Mouse (Mus musculus) spleen, postnatal 10 days (tissue): Measurements from ENCODE around the gene Hfe2.

Experiments
- DNase-seq, 2 experiments: peaks; one replicate each; pipeline ENCODE4 v3.0.0; 2021 to 2022; ENCODE audit warnings: low spot score in 2 of 2

The Hfe2 gene

DNA sequence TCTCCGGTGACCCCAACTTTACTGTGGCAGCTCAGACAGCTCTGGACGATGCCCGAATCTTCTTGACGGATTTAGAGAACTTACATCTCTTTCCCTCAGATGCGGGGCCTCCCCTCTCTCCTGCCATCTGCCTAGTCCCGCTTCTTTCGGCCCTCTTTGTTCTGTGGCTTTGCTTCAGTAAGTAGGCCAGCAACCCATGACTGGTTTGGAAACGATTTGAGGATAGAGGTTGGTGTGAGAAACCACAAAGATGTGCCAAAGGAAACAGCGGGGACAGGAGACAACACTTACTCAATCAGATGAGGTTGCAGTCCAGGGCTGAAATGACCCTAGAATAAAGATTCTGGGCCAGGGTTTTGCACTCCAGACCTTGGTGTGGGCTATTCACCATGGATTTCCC lies 3.5 kb downstream of the Hfe2 start:
- no peak for DNase-seq

DNA sequence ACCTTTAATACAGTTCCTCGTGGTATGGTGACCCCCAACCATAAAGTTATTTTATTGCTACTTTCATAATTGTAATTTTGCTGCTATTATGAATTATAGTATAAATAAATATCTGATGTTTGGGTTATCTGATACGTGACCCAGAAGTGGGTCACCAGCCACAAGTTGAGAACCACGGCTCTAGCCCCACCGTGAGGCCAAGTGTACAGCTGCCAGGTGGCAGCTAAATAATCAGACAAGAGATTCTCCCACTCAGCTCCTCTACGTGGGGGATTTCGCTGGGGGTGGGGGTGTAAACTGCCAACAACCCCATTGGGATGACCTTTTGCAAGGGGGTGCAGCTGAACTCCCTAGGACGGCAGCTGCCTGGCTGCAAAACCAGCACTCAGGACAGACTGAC lies 7.1 kb downstream of the Hfe2 start:
- DNase-seq, result no peak

DNA sequence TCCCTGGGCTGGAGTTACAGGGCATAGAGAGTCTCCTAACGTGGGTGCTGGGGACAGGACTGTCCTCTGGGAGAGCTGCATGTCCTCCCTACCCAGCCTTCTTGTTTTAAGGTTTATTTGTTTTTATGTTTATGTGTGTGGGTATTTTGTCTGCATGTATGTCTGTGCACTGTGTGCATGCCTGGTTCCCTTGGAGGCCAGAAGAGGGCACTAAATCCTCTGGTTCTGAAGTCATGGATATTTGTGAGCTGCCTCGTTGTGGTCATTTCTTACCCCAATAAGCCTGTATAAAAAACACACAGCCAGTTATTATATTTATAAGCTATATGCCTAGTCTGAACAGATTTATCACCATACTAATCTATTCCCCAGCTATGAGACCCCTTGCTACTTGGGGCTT lies 9.3 kb downstream of the Hfe2 start:
- no peak for DNase-seq

DNA sequence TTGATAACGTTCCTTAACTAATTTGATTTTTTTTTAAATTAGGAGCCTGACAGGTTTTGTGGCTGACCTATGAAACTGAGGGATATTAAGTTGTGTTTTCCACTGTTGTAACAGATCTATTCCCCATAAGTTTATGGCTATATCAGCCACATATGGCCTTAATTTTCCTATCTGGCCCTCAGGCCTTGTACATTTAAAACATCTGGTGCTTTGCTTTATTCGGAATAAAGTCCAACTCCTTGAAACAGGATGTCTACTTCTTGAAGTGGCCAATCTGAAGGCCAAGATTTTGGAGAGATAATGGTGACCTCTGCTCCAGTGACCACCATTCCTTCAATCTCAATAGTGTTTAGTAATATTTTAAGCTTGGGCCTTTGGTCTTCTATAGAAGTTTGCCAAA lies 14.3 kb downstream of the Hfe2 start:
- no peak for DNase-seq

DNA sequence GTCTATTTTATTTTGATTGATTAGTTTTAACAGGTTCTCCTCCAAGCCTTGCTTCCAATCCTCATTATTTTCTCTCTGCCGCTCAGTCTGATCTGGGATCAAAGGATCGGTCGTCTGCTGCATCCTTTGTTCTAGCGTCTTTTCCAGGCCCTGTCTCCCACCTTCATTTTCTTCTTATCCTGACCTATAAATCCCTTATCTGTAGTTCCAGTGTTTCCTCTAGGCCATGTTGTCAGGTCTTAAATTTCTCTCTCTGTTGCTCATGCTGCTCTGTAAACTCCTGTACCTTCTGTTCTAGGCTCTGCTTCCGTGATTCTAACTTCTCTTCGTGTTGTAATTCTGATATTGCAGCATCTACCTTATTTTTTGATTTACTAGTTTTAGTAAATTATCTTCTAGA lies 15.8 kb downstream of the Hfe2 start:
- no peak for DNase-seq

DNA sequence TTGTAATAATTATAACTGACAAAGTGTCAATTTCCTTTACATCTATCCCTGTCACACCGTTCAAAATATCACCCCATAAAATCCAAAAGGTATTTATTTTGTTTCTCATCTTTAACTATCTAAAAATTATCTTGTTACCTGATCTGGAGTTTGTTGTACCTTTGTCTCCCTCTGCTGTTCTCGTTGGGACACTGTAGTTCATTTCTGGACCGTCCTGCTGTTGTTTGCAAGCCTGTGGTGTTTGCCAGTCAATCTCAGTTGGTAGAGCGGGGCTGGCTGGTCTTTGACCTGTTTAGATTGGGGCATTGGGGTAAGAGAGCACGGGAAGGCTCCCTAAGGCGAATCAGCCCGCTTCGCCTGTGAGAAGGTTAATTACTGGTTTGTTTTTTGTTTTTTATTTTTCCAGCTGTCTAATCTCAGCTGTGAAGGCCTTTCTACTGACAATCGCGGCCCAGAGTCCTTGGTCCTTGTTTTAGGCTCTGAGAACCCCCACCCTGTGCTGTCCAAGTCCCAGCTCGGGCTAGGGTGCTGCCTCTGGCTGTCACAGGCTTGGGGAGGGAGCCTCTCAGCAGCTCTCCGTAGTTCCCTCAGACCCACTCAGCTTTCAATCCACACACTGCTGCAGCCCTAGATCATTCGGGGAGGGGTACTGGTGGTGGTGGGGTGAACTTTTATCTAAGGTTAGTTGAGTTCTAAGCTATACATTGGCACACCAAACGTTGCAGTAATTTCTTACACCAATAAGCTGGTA lies 16.5 kb downstream of the Hfe2 start:
- no peak for DNase-seq

DNA sequence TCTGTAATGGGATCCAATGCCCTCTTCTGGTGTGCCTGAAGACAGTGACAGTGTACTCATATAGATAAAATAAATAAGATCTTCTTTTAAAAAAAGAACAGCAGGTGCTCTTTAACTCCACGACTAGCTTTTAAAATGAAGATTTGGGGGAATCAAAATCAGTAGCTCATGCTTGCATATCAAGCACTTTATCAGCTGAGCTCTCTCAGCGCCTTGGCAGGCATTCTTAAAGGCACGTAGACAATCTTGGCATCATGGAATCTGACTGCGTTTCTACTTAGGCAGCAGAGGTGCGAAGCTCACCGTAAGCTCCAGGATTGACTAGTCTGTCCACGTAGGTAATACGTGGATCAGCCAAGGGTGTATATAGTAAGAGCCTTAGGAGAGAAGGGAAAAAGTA lies 17.6 kb downstream of the Hfe2 start:
- no peak for DNase-seq

DNA sequence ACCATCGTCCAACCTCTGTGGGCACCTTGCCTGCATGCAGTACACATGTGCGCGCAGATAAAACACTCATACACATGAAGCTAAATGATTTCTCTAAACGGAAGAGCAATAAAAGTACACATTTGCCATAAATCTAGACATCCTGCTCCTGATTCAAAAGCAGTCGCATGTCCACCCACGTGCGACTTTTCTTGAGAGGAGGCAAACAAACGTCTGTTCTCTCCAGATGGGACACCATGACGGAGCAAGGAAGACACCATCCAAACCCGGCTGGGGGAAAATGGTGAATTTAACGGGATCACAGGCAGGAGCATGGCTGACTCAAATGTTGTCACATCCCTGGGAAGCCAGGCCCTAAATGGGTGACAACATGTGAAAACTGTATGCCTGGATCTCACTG lies 18.4 kb downstream of the Hfe2 start:
- no peak for DNase-seq

DNA sequence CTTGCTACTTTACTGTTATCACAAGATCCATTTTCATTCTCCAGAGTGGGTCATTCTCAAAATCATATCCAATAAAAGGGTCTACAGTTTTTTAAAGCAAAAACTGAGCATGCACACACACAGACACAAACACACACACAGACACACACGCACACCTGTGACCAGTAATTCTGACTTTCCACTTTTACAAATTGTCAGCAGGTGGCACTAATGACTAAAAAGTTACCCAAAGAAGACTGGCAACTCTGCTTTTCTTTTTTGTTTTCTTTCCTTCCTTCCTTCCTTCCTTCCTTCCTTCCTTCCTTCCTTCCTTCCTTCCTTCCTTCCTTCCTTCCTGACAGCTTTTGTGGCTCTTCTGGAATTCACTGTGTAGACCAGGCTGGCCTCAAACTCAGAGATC lies 20.6 kb downstream of the Hfe2 start:
- no peak for DNase-seq

DNA sequence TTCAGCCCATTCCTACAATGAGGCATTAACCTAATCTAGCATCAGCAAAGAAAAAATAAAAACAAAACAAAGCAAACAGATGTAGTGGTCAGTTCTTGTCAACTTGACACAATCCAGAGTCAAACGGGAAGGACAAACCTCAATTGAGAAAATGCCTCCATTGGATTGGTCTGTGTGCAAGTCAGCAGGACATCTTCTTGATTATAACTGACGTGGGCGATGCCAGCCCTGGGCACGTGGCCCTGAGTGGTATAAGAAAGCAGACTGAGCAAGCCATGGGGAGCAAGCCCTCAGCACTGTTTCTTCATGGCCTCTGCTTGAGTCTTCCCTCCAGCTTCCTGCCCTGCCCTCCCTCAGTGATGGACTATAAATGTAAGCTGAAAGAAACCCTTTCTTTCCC lies 21.9 kb downstream of the Hfe2 start:
- no peak for DNase-seq

DNA sequence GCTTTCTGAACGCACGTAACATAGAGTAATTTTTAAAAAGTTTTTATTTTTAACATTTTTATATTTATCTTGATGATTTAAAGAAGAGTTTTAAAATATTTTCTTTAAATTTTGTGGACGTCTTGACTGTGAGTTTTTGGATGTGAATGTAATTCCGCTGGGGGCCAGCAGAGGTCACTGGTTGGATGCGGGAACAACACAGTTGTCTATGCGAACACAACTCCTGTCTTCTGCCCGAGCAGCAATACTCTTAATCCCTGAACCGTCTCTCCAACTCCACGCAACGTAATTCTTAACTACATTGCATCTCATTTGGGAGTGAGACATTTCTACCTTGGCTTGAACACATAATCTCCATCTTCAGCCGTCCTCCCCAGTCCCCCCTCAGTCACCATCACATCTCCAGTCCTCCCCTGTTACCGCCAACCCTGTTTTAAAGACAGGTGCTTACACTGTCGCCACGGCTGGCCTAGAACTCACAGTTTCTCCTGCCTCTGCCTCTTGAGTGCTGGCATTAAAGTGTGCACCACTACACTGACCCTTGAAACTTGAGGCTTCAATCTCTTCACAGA lies 22.5 kb downstream of the Hfe2 start:
- DNase-seq, result peak; percentile 76 to 90

DNA sequence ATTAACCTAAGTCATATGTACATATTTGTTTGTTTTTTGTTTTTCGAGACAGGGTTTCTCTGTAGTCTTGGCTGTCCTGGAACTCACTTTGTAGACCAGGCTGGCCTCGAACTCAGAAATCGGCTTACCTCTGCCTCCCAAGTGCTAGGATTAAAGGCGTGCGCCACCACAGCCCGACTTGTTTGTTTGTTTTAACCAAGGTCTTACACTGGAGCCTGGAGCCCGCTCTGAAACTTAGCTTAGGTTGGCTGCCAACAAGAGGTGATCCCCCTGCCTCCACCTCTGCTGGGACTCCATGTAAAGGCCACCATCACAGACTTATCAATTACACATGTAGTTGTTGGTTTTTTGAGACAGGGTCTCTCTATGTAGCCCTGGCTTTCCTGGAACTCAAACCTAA lies 23.9 kb downstream of the Hfe2 start:
- DNase-seq, result peak in 1 of 2 experiments; percentile 14

DNA sequence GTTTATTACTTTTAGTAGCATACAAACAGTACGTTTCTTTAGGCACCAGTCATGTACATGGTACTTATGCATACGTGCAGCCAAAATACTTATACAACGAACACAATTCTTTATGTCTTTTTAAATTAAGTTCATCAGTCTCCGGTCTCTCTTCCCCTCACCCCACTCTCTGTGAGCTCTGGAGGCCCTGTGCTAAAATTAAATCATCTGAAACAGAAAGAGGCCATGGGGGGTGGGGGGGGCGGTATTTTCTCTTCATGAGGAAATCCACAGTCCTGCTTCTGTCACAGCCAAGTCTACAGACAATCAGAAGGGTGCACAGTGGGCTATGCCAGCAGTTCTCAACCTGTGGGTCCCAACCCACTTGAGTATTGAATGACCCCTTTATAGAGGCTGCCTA lies 24.4 kb downstream of the Hfe2 start:
- no peak for DNase-seq

DNA sequence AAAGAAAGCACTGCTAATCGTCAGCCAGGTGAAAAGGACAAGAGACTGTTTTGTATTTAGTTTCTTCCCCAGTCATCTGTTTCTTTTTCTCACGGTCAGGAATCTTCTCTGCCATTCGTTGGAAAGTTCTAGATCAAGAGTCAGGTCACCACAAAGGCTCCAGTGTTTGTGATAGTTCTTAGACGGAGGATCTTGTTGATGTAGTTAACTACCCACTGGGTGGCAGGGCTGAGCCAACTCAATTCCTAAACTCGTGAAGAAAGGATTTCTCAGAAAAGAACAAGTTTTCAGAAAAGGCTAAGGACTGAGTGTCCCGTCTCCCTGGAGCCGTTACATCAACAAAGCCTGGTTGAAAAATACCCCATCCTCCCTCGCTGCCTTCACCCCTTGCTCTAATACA lies 26.2 kb downstream of the Hfe2 start:
- DNase-seq, result peak in 1 of 2 experiments; percentile 70

DNA sequence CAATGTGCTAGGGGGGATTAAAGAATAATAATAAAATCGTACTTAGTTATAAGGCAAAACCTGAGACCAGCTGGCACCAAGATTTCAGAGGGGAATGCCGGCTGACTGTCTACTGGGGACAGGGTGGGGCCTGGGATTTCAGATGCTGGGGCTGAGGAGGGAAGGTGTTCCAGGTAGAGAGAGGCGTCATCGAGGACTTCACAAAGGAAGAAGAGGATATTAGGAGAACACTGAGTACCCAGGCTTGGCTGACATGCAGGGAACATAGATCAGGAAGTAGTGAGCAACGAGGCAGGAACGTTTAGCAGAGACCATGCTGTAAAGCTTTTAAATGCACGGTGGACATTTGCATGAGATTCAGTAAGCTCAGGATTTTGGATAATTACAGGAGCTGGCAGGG lies 26.9 kb downstream of the Hfe2 start:
- no peak for DNase-seq

DNA sequence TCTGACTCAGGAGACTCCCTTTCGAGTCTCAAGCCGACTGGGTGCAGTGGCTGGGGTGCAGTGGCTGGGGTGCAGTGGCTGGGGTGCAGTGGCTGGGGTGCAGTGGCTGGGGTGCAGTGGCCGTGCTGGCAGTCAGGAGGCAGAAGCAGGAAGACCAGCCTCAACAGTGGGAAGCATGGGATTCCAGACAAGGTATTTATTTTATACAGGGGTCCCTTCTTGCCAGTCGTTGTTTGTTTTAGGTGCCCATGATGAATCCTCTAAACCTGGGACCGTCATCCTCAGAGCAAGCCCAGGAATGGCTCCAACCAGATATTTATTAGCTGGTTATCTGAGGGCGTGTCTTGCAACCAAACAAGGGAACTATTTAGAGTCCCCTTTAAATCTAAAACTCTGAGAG lies 28.6 kb downstream of the Hfe2 start:
- DNase-seq, result no peak

DNA sequence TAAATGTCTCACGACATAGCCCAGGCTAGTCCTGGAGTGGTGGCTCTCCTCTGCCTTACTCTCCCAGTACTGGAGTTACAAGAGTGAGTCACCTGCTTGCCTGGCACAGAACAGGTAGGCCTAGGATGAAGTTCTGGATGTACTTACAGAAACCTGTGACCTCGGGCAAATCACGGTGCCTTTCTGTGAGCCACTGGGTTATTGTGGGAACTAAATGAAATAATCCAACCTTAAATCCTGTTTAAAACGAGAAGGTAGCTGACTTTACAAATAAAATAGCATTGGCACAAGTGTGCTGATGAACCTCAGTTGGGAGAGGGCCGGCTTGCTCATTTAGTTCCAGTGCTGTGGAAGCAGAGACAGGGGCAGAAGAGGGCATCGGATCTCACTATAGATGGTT lies 29.3 kb downstream of the Hfe2 start:
- DNase-seq, result no peak

DNA sequence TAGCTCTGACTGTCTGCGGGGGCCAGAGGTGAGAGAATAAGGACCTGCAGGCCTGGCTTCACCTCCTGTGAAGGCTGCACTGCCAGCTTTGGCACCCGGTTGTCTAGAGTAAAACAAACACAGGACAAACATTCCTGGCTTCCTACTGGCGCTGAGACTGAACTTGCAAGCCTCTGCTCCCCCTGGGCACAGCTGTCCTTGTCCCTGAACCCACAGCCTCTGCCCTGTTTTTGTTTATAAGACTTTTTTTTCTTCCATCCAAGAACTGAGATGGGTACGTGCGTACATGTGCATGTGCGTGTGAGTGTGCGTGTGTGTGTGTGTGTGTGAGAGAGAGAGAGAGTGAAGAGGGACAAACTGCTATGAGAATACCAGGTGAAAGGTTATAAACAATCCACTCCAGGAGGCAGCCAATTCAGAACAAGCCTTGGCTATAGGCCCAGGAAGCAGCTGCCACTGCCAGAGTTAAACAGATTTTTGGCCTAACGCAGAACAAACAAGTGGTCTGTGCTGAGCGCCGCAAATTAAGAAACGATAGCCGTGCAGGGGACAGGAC lies 30.1 kb downstream of the Hfe2 start:
- no peak for DNase-seq

DNA sequence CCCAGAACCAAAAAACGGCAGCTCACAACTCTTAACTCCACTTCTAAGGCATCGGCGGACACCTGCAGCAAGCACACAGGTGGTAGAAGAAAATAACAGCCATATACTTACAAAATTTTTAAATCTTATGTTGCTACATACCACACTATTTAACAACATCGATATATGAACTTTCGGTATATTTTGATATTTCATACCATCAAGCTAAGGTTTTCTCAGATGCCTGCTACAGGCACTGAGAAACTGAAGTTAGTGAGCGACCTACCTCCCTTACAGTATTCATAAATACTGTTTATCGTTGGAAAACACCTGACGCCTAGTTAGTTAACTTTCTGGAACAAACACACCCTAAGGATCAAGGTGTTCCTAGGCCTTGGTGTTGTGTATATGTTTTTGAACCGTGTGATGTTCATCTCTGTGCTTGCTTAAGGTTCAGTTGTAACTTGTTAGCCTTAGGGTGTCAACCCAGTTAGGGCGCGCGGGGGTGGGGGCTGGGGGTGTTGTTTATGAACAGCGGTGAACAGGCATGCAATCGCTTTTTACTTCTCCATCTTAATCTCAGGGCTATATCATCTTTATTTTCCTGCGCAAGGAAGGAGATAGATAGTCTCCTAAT lies 31.1 kb downstream of the Hfe2 start:
- no peak for DNase-seq

DNA sequence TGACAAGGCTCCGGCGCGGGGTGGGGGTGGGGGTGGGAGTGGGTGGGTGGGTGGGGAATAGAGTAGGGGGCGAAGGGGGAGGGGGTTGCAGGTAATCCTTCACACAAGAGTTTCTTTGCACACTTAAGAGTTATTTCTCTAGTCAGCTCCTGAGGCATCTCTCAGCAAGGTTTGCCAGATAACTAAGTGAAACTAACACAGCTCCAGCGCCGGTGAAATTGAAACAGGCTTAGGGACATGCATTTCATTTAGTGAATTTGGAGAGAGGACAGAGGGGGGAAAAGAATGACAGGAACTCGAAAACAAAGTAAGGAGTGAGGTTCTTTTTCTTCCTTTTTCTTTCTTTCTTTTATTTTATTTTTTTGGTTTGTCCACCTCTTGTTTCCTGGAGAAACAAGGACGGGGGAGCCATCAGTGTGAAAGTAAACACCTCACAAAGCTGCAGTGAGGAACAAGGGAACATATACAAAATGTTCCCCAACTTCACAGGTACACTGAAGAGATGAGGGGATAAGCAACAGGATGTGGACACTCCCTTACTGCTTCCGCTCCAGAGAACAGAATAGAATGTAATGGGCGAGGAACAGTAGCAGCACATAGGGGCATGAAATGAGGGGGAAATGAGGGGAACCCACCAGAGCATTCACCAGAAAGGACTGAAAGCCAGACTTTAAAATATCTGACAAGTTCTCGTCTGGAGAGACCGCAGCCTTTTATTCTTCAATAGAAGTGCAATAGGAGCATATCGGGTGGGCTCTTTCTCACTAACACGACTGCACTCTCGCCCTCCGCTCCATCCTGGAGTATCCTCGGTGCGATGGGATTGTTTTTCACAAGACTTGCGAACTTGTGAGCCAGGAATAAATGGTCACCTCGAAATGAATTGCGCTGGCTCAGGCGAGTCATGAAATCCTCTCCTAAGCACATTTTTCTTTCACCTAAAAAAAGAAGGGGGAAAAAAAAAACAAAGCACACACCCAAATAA lies 32.0 kb downstream of the Hfe2 start:
- peak in 1 of 2 experiments; percentile 48 for DNase-seq

DNA sequence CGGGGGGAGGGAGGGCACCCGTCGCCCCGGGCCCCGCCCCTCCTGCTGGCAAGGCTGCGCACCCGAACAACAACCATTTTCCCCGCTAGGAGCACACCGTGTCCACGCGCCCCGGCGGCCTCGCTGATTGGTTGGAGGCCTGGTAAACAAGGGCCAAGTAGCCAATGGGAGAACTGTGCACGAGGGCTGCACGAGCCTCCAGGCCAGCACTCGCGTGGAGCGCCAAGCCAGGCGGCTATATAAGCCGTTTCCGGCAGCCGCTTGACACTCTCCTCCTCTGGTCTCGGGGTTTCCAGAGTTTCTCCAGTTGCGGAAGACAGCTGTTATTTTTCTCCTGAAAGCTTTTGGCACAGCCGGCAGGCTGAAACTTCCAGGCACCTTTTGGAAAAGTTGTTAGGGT lies 32.7 kb downstream of the Hfe2 start, which contains the start of gene Txnip:
Txnip (plus strand) TSS at position 264 of the 400 bp plus-strand sequence.
- peak; percentile 97 to 100 for DNase-seq

DNA sequence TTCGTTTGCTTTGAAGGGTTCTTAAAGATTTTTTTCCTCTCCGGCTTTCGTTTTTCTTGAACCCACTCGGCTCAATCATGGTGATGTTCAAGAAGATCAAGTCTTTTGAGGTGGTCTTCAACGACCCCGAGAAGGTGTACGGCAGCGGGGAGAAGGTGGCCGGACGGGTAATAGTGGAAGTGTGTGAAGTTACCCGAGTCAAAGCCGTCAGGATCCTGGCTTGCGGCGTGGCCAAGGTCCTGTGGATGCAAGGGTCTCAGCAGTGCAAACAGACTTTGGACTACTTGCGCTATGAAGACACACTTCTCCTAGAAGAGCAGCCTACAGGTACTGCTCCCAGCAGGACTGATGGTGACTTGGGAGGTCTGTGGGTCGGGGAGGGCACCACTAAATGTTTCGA lies 33.2 kb downstream of the Hfe2 start:
- DNase-seq, result peak; percentile 63 to 69
